Mouse (Mus musculus) adrenal gland, postnatal 4 days (tissue): ENCODE measurements around the gene Mettl7a1. TPM values are rescaled to one million over a fixed set of nuclear protein-coding genes. Genes with fewer than 3 reads are reported as not detected.
"Not testable (repeated sequence)": the region's sequence is repeated elsewhere in the genome, so short reads cannot be mapped to it uniquely, and the experiment has no call there.

Experiments used
- DNase-seq, 2 experiments: peaks; one replicate each; pipeline ENCODE4 v3.0.0; 2021 to 2022; ENCODE audit warnings: low spot score in 2 of 2, mixed read lengths in 2 of 2
- long read RNA-seq, 2 experiments: library from polyadenylated mRNA; stranded (forward); transcript quantifications; one replicate each; pipeline ENCODE4 v2.0.0; 2021
- total RNA-seq, 2 experiments: library from RNA; stranded (reverse); gene quantifications; 2 replicates each; pipeline ENCODE4 v1.2.3; 2021

Mettl7a1 gene
- total RNA-seq = 10 to 100 TPM; 32.4 to 34.0 TPM
- long read RNA-seq, experiment 1, partial matches to known transcripts = 0 of 4 reads
- long read RNA-seq, experiment 1, other reads (novel, unspliced or antisense) = 3 of 4 reads
- long read RNA-seq, experiment 2, partial matches to known transcripts = 0 of 13 reads
- long read RNA-seq, experiment 2, other reads (novel, unspliced or antisense) = 7 of 13 reads

DNA sequence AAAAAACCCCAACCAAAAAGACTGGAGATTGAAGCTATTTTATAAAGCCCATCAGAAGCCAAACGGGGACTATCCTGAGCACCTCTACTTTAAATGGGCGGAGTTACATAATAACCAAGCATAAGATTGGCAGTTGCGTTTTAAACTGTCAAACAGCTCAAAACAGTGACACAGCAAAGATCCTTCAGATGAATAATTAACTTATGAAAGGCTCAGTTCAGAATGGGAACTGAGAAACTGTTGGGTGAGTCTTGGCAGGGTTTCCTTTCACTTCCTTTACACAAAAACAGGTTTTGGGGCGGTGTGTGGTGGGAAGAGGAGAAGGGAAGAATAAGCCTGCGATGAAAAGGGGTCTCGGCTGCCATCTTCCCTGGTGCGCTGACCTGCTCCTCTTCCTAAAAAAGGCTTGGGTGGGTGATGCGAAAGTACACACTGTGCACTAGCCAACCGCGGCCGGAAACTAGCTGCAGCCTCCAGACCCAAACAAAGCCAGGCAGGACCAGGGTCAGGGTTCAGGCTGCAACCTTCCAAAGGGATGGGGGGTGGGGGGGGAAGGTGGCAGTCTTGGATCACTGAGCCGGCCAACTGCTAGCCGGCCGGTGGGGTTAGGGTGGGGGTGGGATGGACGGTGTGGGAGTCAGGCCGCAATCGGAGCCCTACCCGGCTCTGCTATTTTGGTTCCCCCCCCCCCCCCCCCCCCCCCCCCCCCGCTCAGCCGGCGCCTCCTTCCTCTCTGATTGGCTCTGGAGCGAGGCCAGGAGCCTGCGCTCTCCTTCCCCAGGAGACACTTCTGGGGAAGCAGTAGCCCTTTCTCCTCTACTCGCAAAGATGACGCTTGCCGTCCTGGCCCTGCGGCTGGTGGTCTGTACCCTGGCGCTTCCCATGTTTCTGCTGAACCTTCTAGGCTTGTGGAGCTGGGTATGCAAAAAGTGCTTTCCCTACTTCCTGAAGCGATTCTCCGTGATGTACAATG lies at the start of gene Mettl7a1:
Gene Mettl7a1, plus strand, starts transcription at position 122 of the 973 bp plus-strand sequence.
- peak; percentile 45 to 59 for DNase-seq

DNA sequence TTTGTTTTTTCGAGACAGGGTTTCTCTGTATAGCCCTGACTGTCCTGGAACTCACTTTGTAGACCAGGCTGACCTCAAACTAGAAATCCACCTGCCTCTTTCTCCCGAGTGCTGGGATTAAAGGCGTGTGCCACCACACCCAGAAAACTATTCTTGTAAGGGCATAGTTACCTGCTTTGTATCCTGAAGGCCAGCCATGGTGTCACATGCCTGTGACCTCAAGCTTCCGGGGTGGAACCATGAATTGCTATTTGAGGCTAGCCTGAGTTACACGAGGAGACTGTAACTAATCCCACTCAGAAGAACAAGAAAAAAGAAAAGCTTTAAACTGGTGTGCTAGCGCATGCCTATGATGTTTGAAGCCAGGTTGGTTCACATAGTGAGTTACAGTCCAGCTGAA lies 47.6 kb upstream of the Mettl7a1 start:
- DNase-seq = no peak

DNA sequence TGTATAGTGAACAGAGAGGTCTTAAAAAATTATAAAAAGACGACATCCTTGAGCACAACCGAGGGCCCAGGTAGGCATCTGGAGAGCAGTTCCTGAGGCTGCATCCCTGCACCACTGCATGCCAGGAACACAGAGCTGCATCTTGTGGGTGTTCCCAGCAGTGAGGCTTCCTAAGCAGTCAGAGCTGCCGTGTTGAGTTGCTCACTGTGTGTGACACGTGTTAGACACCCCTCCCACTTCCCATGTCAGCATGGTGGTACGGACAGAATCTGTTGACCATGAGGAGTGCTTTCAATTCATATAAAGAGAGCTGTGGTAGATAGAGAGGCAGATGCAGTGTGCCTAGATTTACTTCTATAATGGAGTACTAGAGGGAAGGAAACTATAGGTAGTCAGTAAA lies 46.6 kb upstream of the Mettl7a1 start:
- DNase-seq = no peak

DNA sequence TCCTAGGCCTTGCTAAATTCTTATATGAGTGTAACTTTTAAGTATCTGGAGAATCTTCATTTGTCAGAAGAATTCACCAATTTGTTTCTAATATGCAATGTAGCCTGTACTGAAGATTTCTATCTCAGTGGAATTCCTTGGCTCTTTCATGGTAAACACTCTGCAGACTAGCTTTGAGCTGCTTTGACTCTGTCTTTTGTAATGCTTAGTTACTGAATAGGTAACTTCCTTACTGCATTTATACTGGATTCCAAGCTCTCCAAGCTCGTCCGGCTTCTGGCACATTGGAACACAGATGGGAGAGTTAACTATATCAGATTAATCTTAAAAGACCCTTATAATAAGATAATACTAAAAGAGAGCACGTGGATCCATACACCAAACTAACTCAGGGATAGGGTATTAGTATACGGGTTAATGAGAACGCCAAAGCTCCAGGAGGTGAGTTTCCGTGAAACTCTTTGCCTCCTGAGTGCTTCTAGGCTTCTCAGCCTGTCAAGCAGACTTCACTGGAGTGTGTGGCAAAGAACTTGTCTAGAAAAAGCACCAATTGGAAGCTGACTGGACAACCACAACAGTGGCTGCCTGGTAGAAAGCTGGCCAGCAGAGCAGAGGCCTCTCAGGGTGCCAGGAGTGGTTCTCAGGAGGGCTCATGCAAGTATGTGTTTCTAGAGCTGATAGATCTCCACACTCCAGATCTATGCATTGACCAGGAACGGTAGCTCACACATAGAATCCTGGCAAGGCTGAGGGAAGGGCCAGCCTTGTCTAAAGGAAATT lies 45.1 kb upstream of the Mettl7a1 start:
- DNase-seq = no peak

DNA sequence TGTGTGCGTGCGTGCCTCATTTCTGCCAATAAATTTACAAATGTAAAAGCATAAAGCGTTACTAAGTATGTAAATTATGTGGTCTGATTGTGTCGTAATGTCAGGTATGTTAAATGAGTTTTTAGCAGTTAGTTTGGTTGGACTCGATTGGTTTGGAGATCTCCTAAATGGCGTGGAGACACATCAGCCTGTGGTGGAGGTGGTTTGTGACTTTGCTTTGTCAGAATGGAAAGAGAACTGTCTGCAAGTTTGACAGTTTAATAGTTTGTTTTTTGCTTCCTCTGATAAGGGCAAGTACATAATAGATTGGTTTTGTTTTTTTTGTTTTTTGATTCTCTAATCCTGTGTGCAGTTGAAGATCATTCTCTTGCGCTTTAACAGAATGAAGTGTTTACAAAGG lies 43.6 kb upstream of the Mettl7a1 start:
- DNase-seq = not testable (repeated sequence)

DNA sequence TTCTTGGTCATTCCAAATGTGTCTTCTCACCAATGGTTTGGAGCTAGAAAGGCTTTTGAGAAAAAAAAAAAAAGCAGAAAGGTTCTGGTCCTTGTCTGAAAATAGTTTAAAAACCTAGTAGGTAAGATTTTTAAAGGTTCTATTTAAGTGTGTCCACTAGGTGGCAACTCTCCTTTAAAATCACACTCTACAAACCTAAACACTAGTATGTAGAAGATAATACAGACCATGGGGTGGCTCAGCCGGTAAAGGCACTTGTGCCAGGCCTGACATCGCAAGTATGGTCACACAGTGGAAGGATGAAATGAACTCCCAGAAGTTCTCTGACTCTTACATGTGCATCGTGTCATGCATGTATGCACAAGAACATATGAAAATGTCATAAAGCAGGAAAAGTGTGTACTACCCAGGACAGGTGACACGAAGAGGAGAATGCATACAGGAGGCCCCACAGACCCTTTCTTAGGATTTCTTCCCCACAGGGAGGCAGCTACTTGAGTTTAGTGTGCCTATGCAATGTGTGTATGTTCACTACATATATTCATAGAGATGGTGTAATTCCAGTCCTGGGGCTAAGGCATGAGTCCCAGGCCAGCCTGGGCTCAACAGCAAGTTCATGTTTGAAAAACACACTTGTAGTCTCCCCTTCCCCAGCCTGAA lies 40.6 kb upstream of the Mettl7a1 start:
- no peak for DNase-seq

DNA sequence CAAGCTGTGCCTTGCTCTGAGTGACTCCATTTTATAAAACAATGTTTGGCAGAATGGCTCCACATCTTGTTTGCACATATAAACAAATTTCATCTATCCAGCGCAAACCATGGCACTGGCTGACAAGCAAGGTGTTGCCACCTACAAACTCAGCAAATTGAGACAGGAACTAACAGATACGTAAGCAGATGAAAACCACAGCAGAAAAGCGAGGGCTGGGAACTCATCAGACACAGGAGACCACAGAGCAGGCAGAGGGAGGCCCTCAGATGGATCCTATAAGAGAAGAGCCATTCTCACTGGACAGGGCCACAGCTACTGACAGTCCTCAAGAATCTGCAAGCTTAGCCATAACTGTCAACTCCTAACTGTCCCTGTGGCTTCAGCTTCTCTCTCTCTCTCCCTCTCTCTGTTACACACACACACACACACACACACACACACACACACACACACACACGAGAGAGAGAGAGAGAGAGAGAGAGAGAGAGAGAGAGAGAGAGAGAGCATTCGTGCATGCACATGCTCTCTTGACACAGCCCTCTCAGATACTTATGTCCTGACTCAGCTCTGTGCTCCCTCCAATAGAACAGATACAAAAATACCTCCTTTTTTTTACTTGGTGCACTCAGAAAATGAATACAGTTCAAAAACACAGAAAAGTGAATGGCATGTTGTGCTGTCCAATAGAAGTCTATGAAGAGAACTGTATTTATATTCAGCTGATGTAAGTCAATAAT lies 38.2 kb upstream of the Mettl7a1 start:
- DNase-seq = no peak

DNA sequence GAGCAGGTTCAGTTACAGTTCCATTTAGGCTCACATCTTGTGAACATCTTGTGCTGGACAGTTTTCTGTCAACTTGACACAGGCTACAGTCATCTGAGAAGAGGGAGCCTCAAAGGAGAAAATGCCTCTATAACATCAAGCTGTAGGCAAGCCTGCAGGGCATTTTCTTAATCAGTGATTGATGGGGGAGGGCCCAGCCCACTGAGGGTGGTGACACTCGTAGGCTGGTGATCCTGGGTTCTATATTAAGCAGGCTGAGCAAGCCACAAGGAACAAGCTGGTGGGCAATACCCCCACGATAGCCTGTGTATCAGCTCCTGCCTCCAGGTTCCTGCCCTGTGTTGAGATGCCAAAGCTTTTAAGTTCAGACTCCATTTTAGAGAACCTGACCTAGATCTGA lies 35.0 kb upstream of the Mettl7a1 start:
- DNase-seq = no peak

DNA sequence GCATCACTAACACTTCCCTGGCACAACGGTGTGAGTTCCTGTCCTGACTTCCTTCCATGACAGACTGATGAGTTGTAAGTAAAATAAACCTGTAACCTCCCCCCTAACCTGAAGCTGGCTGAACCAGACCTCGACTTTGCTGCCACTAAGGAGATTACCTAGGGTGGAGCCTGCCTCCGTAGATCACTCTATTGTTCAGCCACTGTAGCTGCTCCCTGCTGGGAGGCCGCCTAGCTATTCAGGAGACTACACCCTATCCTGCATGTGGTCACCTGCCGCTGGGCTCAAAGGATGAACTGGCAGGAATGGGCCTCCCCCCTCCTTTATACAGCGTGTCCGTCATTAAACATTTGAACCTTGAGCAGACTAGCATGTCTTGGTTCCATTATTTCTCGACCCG lies 34.2 kb upstream of the Mettl7a1 start:
- no peak for DNase-seq

DNA sequence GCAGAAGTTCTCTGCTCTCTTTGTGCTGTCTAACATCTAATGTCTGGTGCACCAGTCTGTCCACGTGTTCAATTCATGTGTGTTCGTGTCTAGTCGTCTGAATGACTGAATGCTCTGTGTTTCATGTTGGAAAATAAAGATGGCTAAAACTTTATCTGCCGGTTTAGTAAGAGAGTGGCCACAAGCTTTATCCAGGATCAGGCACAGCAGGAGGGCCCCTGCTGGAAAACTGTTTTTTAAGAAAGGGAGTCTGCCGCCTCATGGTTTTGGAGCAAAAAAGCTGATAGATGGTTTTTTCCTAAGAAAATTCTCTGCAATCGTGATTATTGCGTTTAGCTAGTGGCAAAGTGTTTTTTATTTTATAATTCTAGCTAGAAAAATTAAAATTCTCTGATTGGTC lies 33.3 kb upstream of the Mettl7a1 start:
- not testable (repeated sequence) for DNase-seq

DNA sequence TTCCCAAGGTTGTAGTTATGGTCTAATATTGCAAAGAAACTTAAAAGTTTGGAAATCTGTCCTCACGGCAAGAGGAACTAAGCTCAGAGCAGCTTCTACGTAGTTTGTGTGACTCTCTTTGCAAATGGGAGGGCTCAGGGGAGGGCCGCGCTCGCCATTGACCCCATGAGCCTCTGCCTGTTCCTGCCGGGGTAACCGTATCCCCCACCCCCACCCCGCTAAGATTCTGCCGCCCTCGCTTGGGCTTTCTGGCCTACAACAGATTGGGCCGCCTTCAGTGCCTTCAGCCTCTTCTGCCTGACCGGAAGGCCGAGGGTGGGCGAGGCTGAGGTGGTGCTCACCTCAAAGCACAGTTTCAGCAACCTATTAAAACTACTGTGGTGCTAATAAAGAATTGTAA lies 32.5 kb upstream of the Mettl7a1 start:
- no peak for DNase-seq

DNA sequence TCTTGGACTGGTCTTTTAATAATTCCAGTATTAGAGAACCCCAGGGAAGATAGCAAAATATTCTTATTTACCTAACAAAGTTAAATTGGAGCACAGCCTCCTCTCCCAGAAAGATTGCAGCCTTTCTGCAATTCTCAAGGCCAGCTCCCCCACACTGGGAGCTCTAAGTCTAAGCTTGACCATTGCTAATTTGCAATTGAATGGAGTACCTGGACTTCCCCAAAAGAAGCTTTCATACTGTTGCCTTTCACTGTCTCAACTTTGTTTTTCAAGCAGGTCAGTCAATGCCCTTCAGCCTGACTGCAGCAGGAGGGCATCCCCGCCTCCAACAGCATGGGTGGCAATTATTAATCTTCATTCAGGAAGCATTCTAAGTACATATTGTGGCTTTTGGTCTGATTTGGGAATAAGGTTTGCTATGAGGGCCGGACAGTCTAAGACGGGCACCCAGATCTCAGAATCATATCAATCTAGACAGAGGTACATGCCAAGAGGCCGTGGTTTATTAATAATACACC lies 30.1 kb upstream of the Mettl7a1 start:
- DNase-seq = not testable (repeated sequence)

DNA sequence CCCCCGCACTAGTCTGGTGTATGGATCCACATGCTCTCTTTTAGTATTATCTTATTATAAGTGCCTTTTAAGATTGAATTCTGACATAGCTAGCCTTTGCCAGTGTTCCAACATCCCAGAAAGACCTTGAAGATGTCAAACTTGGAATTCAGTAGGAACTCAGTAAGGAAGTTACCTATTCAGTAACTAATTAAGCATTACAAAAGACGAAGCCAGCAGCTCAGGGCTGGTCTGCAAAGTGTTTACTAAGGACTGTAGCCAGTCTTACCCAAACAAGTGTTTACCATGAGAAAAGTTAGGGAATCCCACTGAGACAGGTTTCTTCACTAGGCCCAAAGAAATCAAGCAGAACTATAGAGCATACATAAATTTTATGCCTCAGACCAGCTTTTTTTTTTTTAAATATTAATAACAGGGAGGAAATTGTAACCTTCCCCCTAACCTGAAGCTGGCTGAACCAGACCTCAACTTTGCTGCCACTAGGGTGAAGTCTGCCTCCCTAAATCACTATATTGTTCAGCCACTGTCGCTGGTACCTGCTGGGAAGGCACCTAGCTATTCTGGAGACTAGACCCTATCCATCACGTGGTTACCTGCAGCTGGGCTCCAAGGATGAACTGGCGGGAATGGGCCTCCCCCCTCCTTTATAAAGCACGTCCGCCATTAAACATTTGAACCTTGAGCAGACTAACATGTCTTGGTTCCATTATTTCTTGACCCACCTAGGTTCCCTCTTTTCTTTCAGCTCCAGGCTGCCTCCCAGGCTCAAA lies 29.0 kb upstream of the Mettl7a1 start:
- DNase-seq = no peak

DNA sequence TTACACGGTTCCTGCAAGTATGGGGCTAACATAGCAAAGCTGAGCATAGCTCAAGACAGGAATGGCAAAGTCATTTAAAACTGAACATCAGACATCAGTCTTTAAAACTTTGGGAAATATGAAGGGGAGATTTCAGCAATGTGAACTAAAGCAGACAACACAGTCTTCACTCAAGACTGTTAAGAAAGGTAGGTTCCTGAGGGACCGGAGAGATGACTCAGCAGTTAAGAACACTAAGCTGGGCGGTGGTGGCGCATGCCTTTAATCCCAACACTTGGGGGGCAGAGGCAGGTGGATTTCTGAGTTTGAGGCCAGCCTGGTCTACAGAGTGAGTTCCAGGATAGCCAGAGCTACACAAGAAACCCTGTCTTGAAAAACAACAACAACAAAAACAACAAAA lies 27.5 kb upstream of the Mettl7a1 start:
- no peak for DNase-seq

DNA sequence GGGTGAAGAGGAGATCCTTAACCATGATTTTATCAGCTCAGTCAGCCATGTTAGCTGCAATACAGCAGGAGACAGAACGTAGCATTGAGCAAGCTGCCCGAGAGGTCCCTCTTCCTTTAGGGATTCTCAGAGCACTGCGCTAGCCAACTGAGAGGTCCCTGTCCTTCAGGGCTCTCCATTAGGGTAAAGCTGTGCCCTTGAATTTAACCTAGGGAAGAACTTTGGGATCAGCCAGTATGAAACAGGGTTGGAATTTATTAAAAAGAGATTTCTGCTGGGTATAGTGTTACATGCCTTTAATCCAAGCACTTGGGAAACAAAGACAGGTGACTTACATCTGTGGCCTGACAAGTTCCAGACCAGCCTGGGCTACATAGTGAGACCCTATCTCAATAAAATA lies 26.4 kb upstream of the Mettl7a1 start:
- DNase-seq = no peak

DNA sequence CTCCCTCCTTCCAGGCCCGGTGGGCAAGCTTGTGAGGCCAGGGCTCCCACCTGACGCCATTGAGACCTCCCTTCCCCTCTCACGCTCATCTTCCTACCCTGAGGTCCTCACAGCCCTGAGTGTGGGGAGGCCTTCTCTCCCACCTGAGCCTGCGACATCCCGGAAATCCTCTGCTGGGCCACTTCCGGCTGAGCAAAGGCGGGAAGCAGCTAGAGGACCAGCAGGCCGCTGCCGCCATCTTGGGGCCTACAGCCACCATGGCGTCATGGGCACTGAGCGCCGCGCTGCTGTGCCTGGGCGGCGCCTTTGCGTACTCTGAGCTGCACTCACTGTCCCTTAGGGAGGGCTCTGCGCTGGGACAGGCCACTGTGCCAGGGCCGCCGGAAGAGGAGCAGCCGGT lies 23.3 kb upstream of the Mettl7a1 start, which contains the start of gene Tmprss12:
Gene Tmprss12, plus strand, starts transcription at position 212 of the 400 bp plus-strand sequence.
- no peak for DNase-seq

DNA sequence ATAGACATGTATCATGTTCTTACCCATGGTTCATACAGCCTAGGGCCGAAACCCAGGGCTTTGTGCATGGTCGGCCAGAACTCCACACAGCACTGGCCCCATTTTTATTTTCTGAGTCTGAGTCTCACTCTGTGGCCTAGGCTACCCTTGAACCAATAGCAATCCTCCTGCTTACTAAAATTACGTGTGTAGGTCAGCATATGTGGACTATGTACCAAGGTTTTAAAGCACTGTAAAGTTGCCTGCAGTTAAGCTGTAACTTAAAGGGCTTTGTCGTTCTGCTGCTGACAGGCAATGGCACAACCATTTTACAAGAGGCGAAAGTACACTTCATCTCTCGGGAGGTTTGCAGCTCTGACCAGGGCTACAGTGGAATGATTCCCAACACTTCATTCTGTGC lies 15.0 kb upstream of the Mettl7a1 start:
- no peak for DNase-seq

DNA sequence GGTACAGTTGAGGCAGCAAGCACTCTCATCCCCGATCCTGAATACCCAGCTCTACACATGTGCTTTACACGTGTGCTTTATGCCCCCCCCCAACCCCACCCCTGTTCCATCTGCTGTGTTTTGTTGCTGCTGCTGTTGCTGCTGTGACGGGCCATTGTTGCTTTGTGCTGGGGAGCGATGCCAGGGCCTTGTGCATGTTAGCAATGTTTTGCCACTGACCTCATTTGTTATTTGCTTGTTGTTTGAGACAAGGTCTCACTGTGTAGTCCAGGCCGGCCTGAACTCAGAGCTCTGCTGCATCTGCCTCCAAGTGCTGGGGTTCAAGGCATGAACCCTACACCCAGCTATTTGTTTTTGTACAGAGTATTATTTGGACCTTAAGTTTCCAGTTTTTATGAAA lies 13.1 kb upstream of the Mettl7a1 start:
- no peak for DNase-seq

DNA sequence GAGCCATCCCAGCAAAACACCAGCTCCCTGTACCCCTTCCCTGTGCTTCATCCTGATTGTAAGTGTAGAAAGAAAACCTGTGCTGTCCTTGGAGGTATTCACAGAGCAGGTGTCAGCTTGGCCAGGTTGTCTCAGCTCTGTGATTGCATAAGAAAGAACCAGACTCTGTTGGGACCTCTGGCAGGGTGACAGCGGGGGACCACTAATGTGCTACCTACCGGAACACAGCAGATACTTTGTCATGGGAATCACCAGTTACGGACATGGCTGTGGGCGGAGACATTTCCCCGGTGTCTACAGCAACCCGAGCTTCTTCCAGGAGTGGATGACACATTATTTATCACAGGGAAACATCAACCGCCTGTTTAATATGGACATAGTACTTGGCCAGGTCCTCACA lies 11.6 kb upstream of the Mettl7a1 start:
- DNase-seq = no peak
